Mouse (Mus musculus) ES-Bruce4 (cell line): ENCODE data around the gene Gpc4. TPM values are rescaled to one million over a fixed set of nuclear protein-coding genes. Genes with fewer than 3 reads are reported as not detected.

Experiments
- H3K27ac ChIP-seq: 2 replicates; pipeline ENCODE4 v1.5.1; 2012; ENCODE audit warnings: low read length, inconsistent platforms; ENCODE audit not compliant: insufficient read depth
- H3K27me3 ChIP-seq: 2 replicates; pipeline ENCODE4 v1.6.1; 2012; ENCODE audit warnings: mild to moderate bottlenecking, low read length, inconsistent platforms; ENCODE audit not compliant: control insufficient read depth, poor library complexity, insufficient read depth, severe bottlenecking
- H3K36me3 ChIP-seq: 2 replicates; pipeline ENCODE4 v1.6.1; 2012; ENCODE audit warnings: inconsistent platforms, mild to moderate bottlenecking, low read length, moderate library complexity; ENCODE audit not compliant: control insufficient read depth, poor library complexity, insufficient read depth, severe bottlenecking
- H3K4me1 ChIP-seq: one replicate; pipeline ENCODE4 v1.8.1; 2011; ENCODE audit warnings: low read length; ENCODE audit not compliant: control insufficient read depth, insufficient read depth
- H3K4me3 ChIP-seq: 2 replicates; pipeline ENCODE4 v1.5.1; 2011; ENCODE audit warnings: low read depth, mild to moderate bottlenecking, low read length
- H3K9ac ChIP-seq: 2 replicates; pipeline ENCODE4 v1.6.1; 2012; ENCODE audit warnings: low read depth, mild to moderate bottlenecking, inconsistent platforms; ENCODE audit not compliant: poor library complexity, severe bottlenecking
- H3K9me3 ChIP-seq: replicated peaks from 2 replicates; pipeline ENCODE4 v1.6.1; 2012; ENCODE audit warnings: mild to moderate bottlenecking, low read length, inconsistent platforms; ENCODE audit not compliant: control insufficient read depth, poor library complexity, insufficient read depth, severe bottlenecking
- CTCF ChIP-seq: IDR thresholded peaks from one replicate; pipeline ENCODE4 v1.8.1; 2011; ENCODE audit warnings: low read depth, low read length
- EP300 ChIP-seq: IDR thresholded peaks from 2 replicates; pipeline ENCODE4 v1.6.1; 2011; ENCODE audit warnings: low read depth, low read length; ENCODE audit not compliant: insufficient read depth
- POLR2A ChIP-seq: IDR thresholded peaks from one replicate; pipeline ENCODE4 v1.8.1; 2011; ENCODE audit warnings: low read length; ENCODE audit not compliant: insufficient read depth
- polyA plus RNA-seq: library from polyadenylated mRNA; stranded (reverse); fragments of >200 nt; gene quantifications from 2 replicates; pipeline ENCODE4 v1.2.4, GENCODE M21; 2011; ENCODE audit warnings: low read depth; ENCODE audit not compliant: missing spikeins, insufficient read depth, insufficient read length

The Gpc4 gene
- polyA plus RNA-seq, 1 experiment: 129 TPM

GRCm38 (mm10) chrX:52144491-52144890 lies 20.6 kb downstream of the Gpc4 start:
- Histone ChIP-seq H3K36me3 (no peaks in the 10 kb centered on the region), H3K4me3 (no peak overlapping the region), H3K4me1 (no peaks in the 10 kb centered on the region), H3K27me3 (no peaks in the 10 kb centered on the region), H3K27ac (no peak overlapping the region), H3K9me3 (no peaks in the 10 kb centered on the region), H3K9ac (no peak overlapping the region)
- TF ChIP-seq EP300 (no peak), POLR2A (no peak), CTCF (no peak)

GRCm38 (mm10) chrX:52140316-52140715 lies 24.7 kb downstream of the Gpc4 start:
- H3K36me3 ChIP-seq: no peaks in the 10 kb centered on the region
- no peak overlapping the region for H3K4me3 ChIP-seq
- TF ChIP-seq EP300 (no peak), CTCF (no peak), POLR2A (no peak)
- no peaks in the 10 kb centered on the region for H3K27me3 ChIP-seq
- no peak overlapping the region for H3K9ac ChIP-seq
- H3K9me3 ChIP-seq: no peaks in the 10 kb centered on the region
- no peak overlapping the region for H3K27ac ChIP-seq
- no peaks in the 10 kb centered on the region for H3K4me1 ChIP-seq

DNA sequence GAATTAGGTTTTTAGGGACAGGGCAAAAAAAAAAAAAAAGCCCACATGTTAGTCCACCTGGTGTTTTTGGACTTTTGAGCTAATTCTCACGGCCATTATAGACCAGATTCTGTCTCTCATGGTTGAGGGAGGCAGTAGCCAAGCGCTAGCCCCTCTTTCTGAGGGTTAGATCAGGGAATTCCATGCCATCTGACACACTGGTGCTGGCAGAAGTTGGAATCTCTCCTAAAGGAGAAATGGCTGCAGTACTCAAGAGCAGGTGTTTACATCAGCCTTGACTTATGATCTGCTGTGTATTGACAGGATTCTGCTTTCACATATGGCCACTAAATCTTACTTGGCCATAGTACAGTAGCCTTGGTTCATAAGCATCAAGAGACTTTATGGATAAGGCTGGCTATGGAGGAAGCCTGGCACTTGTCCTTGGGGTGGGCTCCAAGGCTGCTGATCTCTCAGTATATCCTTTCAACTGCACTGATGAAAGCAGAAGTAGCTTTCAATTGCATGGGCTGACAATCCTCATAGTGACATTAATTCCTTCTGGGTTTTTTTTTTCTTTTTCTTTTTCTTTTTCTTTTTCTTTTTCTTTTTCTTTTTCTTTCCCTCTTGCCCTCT lies 26.5 kb downstream of the Gpc4 start:
- Histone ChIP-seq H3K27ac (no peak overlapping the region), H3K27me3 (no peaks in the 10 kb centered on the region), H3K9ac (no peak overlapping the region), H3K36me3 (no peaks in the 10 kb centered on the region), H3K9me3 (no peaks in the 10 kb centered on the region), H3K4me3 (no peak overlapping the region), H3K4me1 (no peaks in the 10 kb centered on the region)
- no peak for TF ChIP-seq POLR2A
- no peak for TF ChIP-seq CTCF
- no peak for TF ChIP-seq EP300

DNA sequence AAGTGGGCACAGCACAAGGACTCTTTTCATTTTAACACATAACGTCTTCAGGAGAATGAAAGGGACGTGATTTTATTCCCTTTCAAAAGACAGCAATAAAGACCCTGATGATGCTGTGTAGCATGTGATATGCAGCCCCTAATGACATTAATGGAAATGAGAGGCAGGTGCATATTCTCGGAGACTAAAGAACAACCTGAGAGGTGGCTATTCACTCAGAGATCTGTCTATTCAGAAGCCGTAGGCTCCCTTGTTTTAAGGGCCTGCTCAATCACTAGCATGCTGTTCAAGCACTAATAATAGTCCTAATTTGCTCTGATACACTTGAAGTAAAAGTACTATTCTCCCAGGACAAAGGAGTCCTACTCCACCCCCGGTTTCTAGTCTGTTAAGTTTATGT lies 27.0 kb downstream of the Gpc4 start:
- no peak overlapping the region for H3K27ac ChIP-seq
- TF ChIP-seq POLR2A (no peak), EP300 (no peak), CTCF (no peak)
- H3K36me3 ChIP-seq: no peaks in the 10 kb centered on the region
- H3K9me3 ChIP-seq: no peaks in the 10 kb centered on the region
- no peaks in the 10 kb centered on the region for H3K27me3 ChIP-seq
- no peak overlapping the region for H3K4me3 ChIP-seq
- no peaks in the 10 kb centered on the region for H3K4me1 ChIP-seq
- no peak overlapping the region for H3K9ac ChIP-seq

GRCm38 (mm10) chrX:52136525-52136924 lies 28.5 kb downstream of the Gpc4 start:
- Histone ChIP-seq H3K4me3 (no peak overlapping the region), H3K27ac (no peak overlapping the region), H3K4me1 (no peaks in the 10 kb centered on the region), H3K36me3 (no peaks in the 10 kb centered on the region), H3K9me3 (no peaks in the 10 kb centered on the region), H3K9ac (no peak overlapping the region), H3K27me3 (no peaks in the 10 kb centered on the region)
- TF ChIP-seq POLR2A (no peak), EP300 (no peak), CTCF (no peak)

- Histone ChIP-seq H3K9me3 (no peaks in the 10 kb centered on the region), H3K27me3 (no peaks in the 10 kb centered on the region), H3K27ac (no peak overlapping the region), H3K4me1 (no peaks in the 10 kb centered on the region), H3K9ac (no peak overlapping the region), H3K36me3 (no peaks in the 10 kb centered on the region), H3K4me3 (no peak overlapping the region)
- TF ChIP-seq POLR2A: no peak
- no peak for TF ChIP-seq EP300
- TF ChIP-seq CTCF: no peak
Observed at GRCm38 (mm10) chrX:52129604-52130003, 35.4 kb downstream of the Gpc4 start.
